Mouse (Mus musculus) liver, postnatal 0 days (tissue): ENCODE measurements around the gene Ddx10. TPM values are rescaled to one million over a fixed set of nuclear protein-coding genes. Genes with fewer than 3 reads are reported as not detected.

Source experiments
- ATAC-seq: fragments of 200-750 bp; cut with Nextera tagmentation; 2 replicates; pipeline ENCODE4 v1.8.0; 2017; ENCODE audit warnings: mild to moderate bottlenecking, moderate library complexity
- DNase-seq: peaks from one replicate; pipeline ENCODE4 v3.0.0-alpha.2; 2016
- H3K27ac ChIP-seq: fragments of 300-500 bp; sonication (generic); 2 replicates; pipeline ENCODE4 v1.5.1; 2014; ENCODE audit warnings: antibody characterized with exemption, moderate library complexity, mild to moderate bottlenecking, low read depth
- H3K27me3 ChIP-seq: fragments of 300-500 bp; sonication (generic); 2 replicates; pipeline ENCODE4 v1.6.1; 2014; ENCODE audit warnings: low read length, control low read depth, mixed read lengths; ENCODE audit not compliant: insufficient read depth
- H3K36me3 ChIP-seq: fragments of 300-500 bp; sonication (generic); replicated peaks from 2 replicates; pipeline ENCODE4 v1.6.1; 2014; ENCODE audit warnings: mild to moderate bottlenecking, control low read depth, low read length, moderate library complexity, mixed read lengths; ENCODE audit not compliant: insufficient read depth
- H3K4me1 ChIP-seq: fragments of 300-500 bp; sonication (generic); 2 replicates; pipeline ENCODE4 v1.6.1; 2014; ENCODE audit warnings: antibody characterized with exemption, mild to moderate bottlenecking, control low read depth; ENCODE audit not compliant: insufficient read depth
- H3K4me2 ChIP-seq: fragments of 300-500 bp; sonication (generic); 2 replicates; pipeline ENCODE4 v1.6.1; 2014; ENCODE audit warnings: low read depth, mild to moderate bottlenecking, low read length, moderate library complexity, mixed read lengths
- H3K4me3 ChIP-seq: fragments of 300-500 bp; sonication (generic); 2 replicates; pipeline ENCODE4 v1.5.1; 2014; ENCODE audit warnings: low read depth, low read length
- H3K9ac ChIP-seq: fragments of 300-500 bp; sonication (generic); replicated peaks from 2 replicates; pipeline ENCODE4 v1.6.1; 2014; ENCODE audit warnings: mild to moderate bottlenecking, moderate library complexity
- H3K9me3 ChIP-seq: fragments of 300-500 bp; sonication (generic); 2 replicates; pipeline ENCODE4 v1.6.1; 2016; ENCODE audit warnings: mild to moderate bottlenecking, control low read depth, low read length, mixed read lengths
- CTCF ChIP-seq: sonication (generic); IDR thresholded peaks from 2 replicates; pipeline ENCODE4 v1.5.1; 2016; ENCODE audit warnings: antibody characterized with exemption, low read depth
- EP300 ChIP-seq: IDR thresholded peaks from 2 replicates; pipeline ENCODE4 v1.6.1; 2016; ENCODE audit warnings: antibody characterized with exemption, low read depth, mild to moderate bottlenecking
- WGBS: fragments of 180-500 bp; shearing (Covaris S2); extraction: QIAGEN DNeasy Blood & Tissue Kit; methylation state at CpG from one replicate; pipeline ENCODE4 v1.1.7; 2014; ENCODE audit not compliant: insufficient replicate concordance; 5-methylcytosine and 5-hydroxymethylcytosine counted together
- polyA plus RNA-seq: library from polyadenylated mRNA; unstranded; fragments of >200 nt; fragmentation: Nextera tagmentation; extraction: Ambion mirVana; gene quantifications from 2 replicates; pipeline ENCODE4 v1.2.1, GENCODE M21; 2015

The Ddx10 gene
- polyA plus RNA-seq, 1 experiment from 2014 or later, result 8.8 TPM

GRCm38 (mm10) chr9:53140610-53141165, 107.2 kb downstream of the Ddx10 start:
- Histone ChIP-seq H3K27ac (no peak overlapping the region), H3K9me3 (no peaks in the 10 kb centered on the region), H3K36me3 (no peaks in the 10 kb centered on the region), H3K4me3 (no peak overlapping the region), H3K9ac (no peak overlapping the region), H3K27me3 (no peaks in the 10 kb centered on the region), H3K4me1 (no peaks in the 10 kb centered on the region), H3K4me2 (no peak overlapping the region)
- ATAC-seq (no peak), DNase-seq (no peak)
- WGBS, result 84% methylated on average over 8 of the region's 8 CpGs
- TF ChIP-seq EP300, result no peak
- TF ChIP-seq CTCF, result no peak

- H3K9ac ChIP-seq, result no peak overlapping the region
- ATAC-seq, result no peak
- no peak overlapping the region for H3K27ac ChIP-seq
- no peaks in the 10 kb centered on the region; the same call in 1 of the 2 replicates for H3K36me3 ChIP-seq
- WGBS, result 88% methylated on average over 1 of the region's 1 CpGs
- H3K4me3 ChIP-seq, result no peak overlapping the region
- no peak for DNase-seq
- TF ChIP-seq EP300 (no peak), CTCF (no peak)
- H3K4me1 ChIP-seq, result no peaks in the 10 kb centered on the region
- H3K9me3 ChIP-seq, result no peaks in the 10 kb centered on the region
- no peaks in the 10 kb centered on the region for H3K27me3 ChIP-seq
- no peak overlapping the region for H3K4me2 ChIP-seq
Measured at GRCm38 (mm10) chr9:53132826-53133225, 115.0 kb downstream of the Ddx10 start.

- H3K4me3 ChIP-seq, result no peak overlapping the region
- TF ChIP-seq CTCF, result no peak
- no peak for TF ChIP-seq EP300
- no peaks in the 10 kb centered on the region for H3K9me3 ChIP-seq
- ATAC-seq (no peak), DNase-seq (no peak)
- no peaks in the 10 kb centered on the region for H3K27me3 ChIP-seq
- 46% methylated on average over 2 of the region's 2 CpGs for WGBS
- no peak overlapping the region for H3K4me2 ChIP-seq
- no peaks in the 10 kb centered on the region; the same call in 1 of the 2 replicates for H3K36me3 ChIP-seq
- H3K27ac ChIP-seq, result no peak overlapping the region
- no peak overlapping the region for H3K9ac ChIP-seq
- H3K4me1 ChIP-seq, result no peaks in the 10 kb centered on the region
Measured at GRCm38 (mm10) chr9:53130460-53130859, 117.4 kb downstream of the Ddx10 start.

- Histone ChIP-seq H3K27me3 (no peaks in the 10 kb centered on the region), H3K9me3 (no peaks in the 10 kb centered on the region), H3K9ac (no peak overlapping the region), H3K4me3 (no peak overlapping the region), H3K27ac (no peak overlapping the region), H3K36me3 (no peaks in the 10 kb centered on the region), H3K4me1 (no peaks in the 10 kb centered on the region), H3K4me2 (no peak overlapping the region)
- 43% methylated on average over 1 of the region's 1 CpGs for WGBS
- DNase-seq, result no peak
- TF ChIP-seq CTCF, result no peak
- TF ChIP-seq EP300, result no peak
- no peak for ATAC-seq
Measured at GRCm38 (mm10) chr9:53101103-53101502, 146.8 kb downstream of the Ddx10 start.

- DNase-seq (no peak), ATAC-seq (no peak)
- Histone ChIP-seq H3K36me3 (no peaks in the 10 kb centered on the region), H3K4me1 (no peaks in the 10 kb centered on the region), H3K4me2 (no peak overlapping the region), H3K9ac (no peak overlapping the region), H3K9me3 (no peaks in the 10 kb centered on the region), H3K4me3 (no peak overlapping the region), H3K27ac (no peak overlapping the region), H3K27me3 (no peaks in the 10 kb centered on the region)
- WGBS, result 82% methylated on average over 5 of the region's 5 CpGs
- TF ChIP-seq EP300 (no peak), CTCF (no peak)
Measured at GRCm38 (mm10) chr9:53095319-53096165, 152.3 kb downstream of the Ddx10 start.

GRCm38 (mm10) chr9:53094536-53094935, 153.3 kb downstream of the Ddx10 start:
- no peak for TF ChIP-seq EP300
- TF ChIP-seq CTCF, result no peak
- no peak overlapping the region for H3K27ac ChIP-seq
- WGBS, result 80% methylated on average over 7 of the region's 7 CpGs
- DNase-seq (no peak), ATAC-seq (no peak)
- H3K4me2 ChIP-seq, result no peak overlapping the region
- no peak overlapping the region for H3K4me3 ChIP-seq
- H3K27me3 ChIP-seq, result no peaks in the 10 kb centered on the region
- no peaks in the 10 kb centered on the region for H3K36me3 ChIP-seq
- H3K9ac ChIP-seq, result no peak overlapping the region
- no peaks in the 10 kb centered on the region for H3K9me3 ChIP-seq
- H3K4me1 ChIP-seq, result no peaks in the 10 kb centered on the region
